Mouse (Mus musculus) heart, adult 2 months (tissue): ENCODE data around the gene Gnao1.

ENCODE experiments used
- CTCF ChIP-seq: fragments of 200-600 bp; IDR thresholded peaks from 2 replicates; pipeline ENCODE4 v1.8.1; 2022; ENCODE audit warnings: antibody characterized with exemption, mild to moderate bottlenecking, moderate library complexity
- EP300 ChIP-seq: fragments of 200-500 bp; IDR thresholded peaks from 2 replicates; pipeline ENCODE4 v1.6.1; 2011; ENCODE audit warnings: low read depth, low read length, control low read depth; ENCODE audit not compliant: insufficient read depth
- POLR2A ChIP-seq: fragments of 200-500 bp; IDR thresholded peaks from 2 replicates; pipeline ENCODE4 v1.6.1; 2011; ENCODE audit warnings: mild to moderate bottlenecking, low read depth, low read length, control low read depth; ENCODE audit not compliant: insufficient read depth

DNA sequence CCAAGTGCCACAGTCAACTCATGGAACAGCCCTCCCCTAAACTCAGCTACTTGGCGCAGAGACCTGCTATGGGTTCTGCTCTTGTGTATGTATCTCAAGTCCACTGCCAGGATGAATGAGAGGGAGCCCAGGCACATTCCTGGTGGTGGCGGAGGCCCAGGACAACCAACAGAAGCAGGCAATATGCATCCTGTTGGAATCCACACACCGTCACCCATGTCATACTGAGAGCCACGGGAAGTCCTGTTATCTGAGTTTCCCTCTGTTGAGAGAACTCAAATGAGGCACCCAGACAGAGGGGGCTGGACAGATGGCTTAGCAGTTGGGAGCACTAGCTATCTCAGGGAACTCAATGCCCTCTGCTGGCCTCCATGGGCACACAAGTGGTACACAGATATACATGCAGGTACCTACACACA, 131.9 kb downstream of the Gnao1 start:
- TF ChIP-seq POLR2A = no peak
- peak; percentile 43 for TF ChIP-seq CTCF
- no peak for TF ChIP-seq EP300
